Mouse (Mus musculus) kidney, embryonic 15.5 days (tissue): ENCODE measurements around the gene Olfr1271. TPM values are rescaled to one million over a fixed set of nuclear protein-coding genes. Genes with fewer than 3 reads are reported as not detected.
"Not testable (repeated sequence)": the region's sequence is repeated elsewhere in the genome, so short reads cannot be mapped to it uniquely, and the experiment has no call there.

Source experiments
- ATAC-seq: fragments of 200-750 bp; cut with Nextera tagmentation; replicated peaks from 2 replicates; pipeline ENCODE4 v1.8.0; 2017; ENCODE audit warnings: moderate TSS enrichment; ENCODE audit not compliant: low FRiP score
- H3K27ac ChIP-seq: fragments of 300-500 bp; sonication (generic); 2 replicates; pipeline ENCODE4 v1.5.1; 2015; ENCODE audit warnings: mild to moderate bottlenecking, inconsistent platforms
- H3K27me3 ChIP-seq: fragments of 300-500 bp; sonication (generic); 2 replicates; pipeline ENCODE4 v1.6.1; 2015; ENCODE audit warnings: inconsistent platforms
- H3K36me3 ChIP-seq: fragments of 300-500 bp; sonication (generic); 2 replicates; pipeline ENCODE4 v1.6.1; 2015; ENCODE audit warnings: inconsistent platforms
- H3K4me1 ChIP-seq: fragments of 300-500 bp; sonication (generic); 2 replicates; pipeline ENCODE4 v1.6.1; 2015; ENCODE audit warnings: inconsistent platforms
- H3K4me2 ChIP-seq: fragments of 300-500 bp; sonication (generic); 2 replicates; pipeline ENCODE4 v1.6.1; 2015; ENCODE audit warnings: moderate library complexity, mild to moderate bottlenecking, inconsistent platforms
- H3K4me3 ChIP-seq: fragments of 300-500 bp; sonication (generic); replicated peaks from 2 replicates; pipeline ENCODE4 v1.5.1; 2015; ENCODE audit warnings: mild to moderate bottlenecking, inconsistent platforms
- H3K9ac ChIP-seq: fragments of 300-500 bp; sonication (generic); 2 replicates; pipeline ENCODE4 v1.6.1; 2015; ENCODE audit warnings: mild to moderate bottlenecking, inconsistent platforms
- H3K9me3 ChIP-seq: fragments of 300-500 bp; sonication (generic); replicated peaks from 2 replicates; pipeline ENCODE4 v1.6.1; 2016; ENCODE audit warnings: inconsistent platforms
- WGBS: fragments of 180-500 bp; shearing (Covaris S2); methylation state at CpG from one replicate; pipeline ENCODE4 v1.1.7; 2015; ENCODE audit warnings: mixed read lengths; 5-methylcytosine and 5-hydroxymethylcytosine counted together
- polyA plus RNA-seq: library from polyadenylated mRNA; unstranded; fragments of >200 nt; fragmentation: Nextera tagmentation; extraction: Ambion mirVana; gene quantifications from 2 replicates; pipeline ENCODE4 v1.2.1, GENCODE M21; 2015

Olfr1271 gene
- not detected in 2 replicates for polyA plus RNA-seq

GRCm38 (mm10) chr2:90270932-90271331 is at the start of gene Olfr1271:
Gene Olfr1271 (minus strand): TSS chr2:90271032.
- 88% methylated on average over 2 of the region's 2 CpGs for WGBS
- Histone ChIP-seq H3K9me3 (no peaks in the 10 kb centered on the region), H3K27me3 (no peaks in the 10 kb centered on the region), H3K27ac (no peak within 1 kb of the TSS), H3K36me3 (no peaks in the 10 kb centered on the region), H3K4me2 (no peak within 1 kb of the TSS), H3K4me1 (no peaks in the 10 kb centered on the region), H3K9ac (no peak within 1 kb of the TSS), H3K4me3 (no peak within 1 kb of the TSS)
- no peak for ATAC-seq

GRCm38 (mm10) chr2:90292741-90293140 is 21.9 kb upstream of the Olfr1271 start, which contains the start of gene Olfr1272:
Gene Olfr1272 (minus strand): TSS chr2:90292841.
- H3K27me3 ChIP-seq, result no peaks in the 10 kb centered on the region

GRCm38 (mm10) chr2:90257492-90257891 is 13.3 kb downstream of the Olfr1271 start, which contains the start of gene Olfr142:
Gene Olfr142 (minus strand): TSS chr2:90257592.
- Histone ChIP-seq H3K27ac (no peak within 1 kb of the TSS), H3K4me2 (no peak within 1 kb of the TSS), H3K4me1 (no peaks in the 10 kb centered on the region), H3K27me3 (no peaks in the 10 kb centered on the region), H3K4me3 (no peak within 1 kb of the TSS), H3K9me3 (no peaks in the 10 kb centered on the region), H3K36me3 (no peaks in the 10 kb centered on the region), H3K9ac (no peak within 1 kb of the TSS)
- ATAC-seq, result no peak
- WGBS, result 88% methylated on average over 4 of the region's 4 CpGs

More at GRCm38 (mm10) chr2:90292741-90293140, 21.9 kb upstream of the Olfr1271 start, which contains the start of gene Olfr1272:
- ATAC-seq, result no peak
- H3K4me2 ChIP-seq, result no peak within 1 kb of the TSS
- H3K9me3 ChIP-seq, result no peaks in the 10 kb centered on the region
- H3K4me3 ChIP-seq, result no peak within 1 kb of the TSS
- no peak within 1 kb of the TSS for H3K27ac ChIP-seq
- 80% methylated on average over 6 of the region's 6 CpGs for WGBS
- no peaks in the 10 kb centered on the region for H3K4me1 ChIP-seq
- no peak within 1 kb of the TSS for H3K9ac ChIP-seq
- H3K36me3 ChIP-seq, result no peaks in the 10 kb centered on the region

GRCm38 (mm10) chr2:90224393-90224792 is 46.4 kb downstream of the Olfr1271 start, which contains the start of gene Olfr1506:
Gene Olfr1506 (minus strand): TSS chr2:90224493.
- ATAC-seq, H3K4me2 ChIP-seq: not testable (repeated sequence)
- WGBS, result no CpG with 5 or more reads among the region's 6 CpGs

More at GRCm38 (mm10) chr2:90224393-90224792, 46.4 kb downstream of the Olfr1271 start, which contains the start of gene Olfr1506:
- H3K27me3 ChIP-seq, H3K4me1 ChIP-seq, H3K27ac ChIP-seq, H3K9ac ChIP-seq, H3K4me3 ChIP-seq, H3K9me3 ChIP-seq, H3K36me3 ChIP-seq: not testable (repeated sequence)

Other genes starting within 250 kb of the Olfr1271 start
- not detected in 2 replicates for gene Olfr1264, start 245.5 kb downstream of the Olfr1271 start, polyA plus RNA-seq
- not detected in 2 replicates for gene Olfr1265, start 235.7 kb downstream of the Olfr1271 start, polyA plus RNA-seq
- gene Olfr140, start 207.4 kb downstream of the Olfr1271 start, polyA plus RNA-seq, result not detected in 2 replicates
- gene Olfr1269, start 149.6 kb downstream of the Olfr1271 start, polyA plus RNA-seq, result not detected in 2 replicates
- gene Olfr32, start 128.7 kb downstream of the Olfr1271 start, polyA plus RNA-seq, result not detected in 2 replicates
- 0.06 TPM in 1 of 2 replicates, not detected in the other for gene Olfr1270, start 117.9 kb downstream of the Olfr1271 start, polyA plus RNA-seq
- not detected in 2 replicates for gene Olfr1506, start 46.5 kb downstream of the Olfr1271 start, polyA plus RNA-seq
- gene Olfr142, start 13.4 kb downstream of the Olfr1271 start, polyA plus RNA-seq, result not detected in 2 replicates
- not detected in 2 replicates for gene Olfr1272, start 21.8 kb upstream of the Olfr1271 start, polyA plus RNA-seq
- gene Gm13769, start 51.2 kb upstream of the Olfr1271 start, polyA plus RNA-seq, result 0.13 TPM in 1 of 2 replicates, not detected in the other
- not detected in 2 replicates for gene Olfr1274-ps, start 127.7 kb upstream of the Olfr1271 start, polyA plus RNA-seq